In genomic region chr13:94667604-94668003, GRCm38 (mm10) we compare ENCODE assay signal across 16 mouse cellular contexts.
"Had no signal": no experiment of that assay in that cellular context is flagged by ENCODE, and none has a peak within 500 bp of the region (broad histone marks: within the 10 kb centered on the region; RNA-seq: fewer than 3 reads in every experiment).

No protein-coding gene starts in this region.

- H3K27ac ChIP-seq: neural tube, embryonic 12.5 days; neural tube, embryonic 13.5 days; neural tube, embryonic 15.5 days; stomach, embryonic 15.5 days; stomach, postnatal 0 days had no signal

- H3K9ac ChIP-seq: neural tube, embryonic 12.5 days; neural tube, embryonic 13.5 days; neural tube, embryonic 15.5 days; stomach, embryonic 15.5 days had no signal

- H3K4me1 ChIP-seq: neural tube, embryonic 12.5 days; neural tube, embryonic 13.5 days; neural tube, embryonic 15.5 days; stomach, embryonic 15.5 days had no signal

- H3K4me3 ChIP-seq: neural tube, embryonic 12.5 days; neural tube, embryonic 13.5 days; neural tube, embryonic 15.5 days; stomach, embryonic 15.5 days had no signal

- DNase-seq: right cerebral cortex, adult 18-20 months; right cerebral cortex, postnatal 14 days; right cerebral cortex, postnatal 25 days; right cerebral cortex, postnatal 4 days; spleen, adult 18-20 months; thymus, adult 18-20 months; thymus, adult 2 months; thymus, postnatal 14 days; thymus, postnatal 25 days; thymus, postnatal 36 days; thymus, postnatal 4 days had no signal

- H3K9me3 ChIP-seq: neural tube, embryonic 12.5 days; neural tube, embryonic 13.5 days; neural tube, embryonic 15.5 days; stomach, embryonic 15.5 days had no signal

- H3K36me3 ChIP-seq: neural tube, embryonic 12.5 days; neural tube, embryonic 13.5 days; neural tube, embryonic 15.5 days; stomach, embryonic 15.5 days had no signal

- H3K4me2 ChIP-seq: neural tube, embryonic 12.5 days; neural tube, embryonic 13.5 days; neural tube, embryonic 15.5 days; stomach, embryonic 15.5 days had no signal
